Mouse (Mus musculus) lung, adult 2 months (tissue): ENCODE results near the gene Bub1b.

Experiments used
- CTCF ChIP-seq: fragments of 200-500 bp; IDR thresholded peaks from 2 replicates; pipeline ENCODE4 v1.5.1; 2011; ENCODE audit warnings: mild to moderate bottlenecking, low read length, control low read depth; ENCODE audit not compliant: insufficient read depth
- POLR2A ChIP-seq: fragments of 200-500 bp; IDR thresholded peaks from 2 replicates; pipeline ENCODE4 v1.6.1; 2011; ENCODE audit warnings: low read depth, mild to moderate bottlenecking, control low read depth, low read length, borderline replicate concordance; ENCODE audit errors: extremely low read depth

GRCm38 (mm10) chr2:118591083-118591482 is 6.9 kb upstream of the Bub1b start:
- TF ChIP-seq CTCF (no peak), POLR2A (no peak)
